Mouse (Mus musculus) spleen, adult 2 months (tissue): ENCODE results near the gene Zc3hav1l. TPM values are rescaled to one million over a fixed set of nuclear protein-coding genes. Genes with fewer than 3 reads are reported as not detected.

ENCODE experiments used
- DNase-seq, 2 experiments: peaks; one replicate each; pipeline versions ENCODE4 v3.0.0 to v3.0.0-alpha.2; 2012 to 2021; ENCODE audit warnings: low spot score in 2 of 2, low read depth in 1 of 2
- H3K27ac ChIP-seq: fragments of 200-500 bp; 2 replicates; pipeline ENCODE4 v1.5.1; 2012; ENCODE audit warnings: low read length, inconsistent platforms; ENCODE audit not compliant: insufficient read depth
- H3K27me3 ChIP-seq: fragments of 200-500 bp; 2 replicates; pipeline ENCODE4 v1.6.1; 2012; ENCODE audit warnings: mild to moderate bottlenecking, moderate library complexity, low read length, inconsistent platforms; ENCODE audit not compliant: control insufficient read depth, insufficient read depth
- H3K36me3 ChIP-seq: fragments of 200-500 bp; 2 replicates; pipeline ENCODE4 v1.6.1; 2012; ENCODE audit warnings: mild to moderate bottlenecking, low read length, inconsistent platforms; ENCODE audit not compliant: control insufficient read depth, insufficient read depth
- H3K4me1 ChIP-seq: fragments of 200-500 bp; 2 replicates; pipeline ENCODE4 v1.6.1; 2011; ENCODE audit warnings: inconsistent platforms; ENCODE audit not compliant: control insufficient read depth, insufficient read depth, insufficient read length
- H3K4me3 ChIP-seq: fragments of 200-500 bp; 2 replicates; pipeline ENCODE4 v1.5.1; 2011; ENCODE audit warnings: mild to moderate bottlenecking, inconsistent platforms; ENCODE audit not compliant: insufficient read depth, insufficient read length; ENCODE audit errors: extremely low read depth
- CTCF ChIP-seq: fragments of 200-500 bp; IDR thresholded peaks from 2 replicates; pipeline ENCODE4 v1.5.1; 2011; ENCODE audit warnings: mild to moderate bottlenecking, inconsistent platforms; ENCODE audit not compliant: insufficient read depth, insufficient read length, insufficient replicate concordance; ENCODE audit errors: extremely low read depth
- POLR2A ChIP-seq: fragments of 200-500 bp; IDR thresholded peaks from 2 replicates; pipeline ENCODE4 v1.6.1; 2011; ENCODE audit warnings: low read depth, low read length, inconsistent platforms
- WGBS: fragments of 180-500 bp; shearing (Covaris S2); methylation state at CpG from one replicate; pipeline ENCODE4 v1.1.7; 2018; 5-methylcytosine and 5-hydroxymethylcytosine counted together
- polyA plus RNA-seq: library from polyadenylated mRNA; depleted of rRNA; stranded (reverse); fragments of >200 nt; gene quantifications from 2 replicates; pipeline ENCODE4 v1.2.3, GENCODE M21; 2012

Zc3hav1l gene
- polyA plus RNA-seq, 1 experiment, result 1.5 TPM

DNA sequence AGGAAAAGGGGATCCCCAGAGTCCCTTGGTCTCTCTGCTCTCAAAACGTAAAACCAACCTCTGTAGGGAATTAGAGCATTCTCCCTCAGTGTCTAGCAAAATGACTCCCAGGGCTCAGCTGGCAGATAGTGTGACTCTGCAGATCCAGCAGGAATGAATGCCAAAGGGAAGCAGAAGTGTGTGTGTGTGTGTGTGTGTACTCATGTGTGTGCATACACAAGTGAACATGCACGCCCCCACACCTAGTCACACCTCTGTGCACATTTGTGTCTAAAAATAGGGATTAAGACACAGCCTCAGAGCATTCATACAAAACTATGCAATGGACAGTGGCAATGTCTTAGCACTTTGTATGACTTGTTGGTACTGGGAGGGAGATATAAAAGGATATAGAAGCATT, 43.3 kb downstream of the Zc3hav1l start:
- H3K4me3 ChIP-seq, result no peak overlapping the region
- no peak for TF ChIP-seq POLR2A
- 59% methylated on average over 2 of the region's 2 CpGs for WGBS
- no peak for DNase-seq
- H3K27ac ChIP-seq, result no peak overlapping the region
- no peaks in the 10 kb centered on the region for H3K36me3 ChIP-seq
- H3K4me1 ChIP-seq, result peaks cover 6% of the 10 kb centered on the region; the same call in 1 of the 2 replicates
- H3K27me3 ChIP-seq, result peaks cover 3% of the 10 kb centered on the region; the same call in 1 of the 2 replicates

DNA sequence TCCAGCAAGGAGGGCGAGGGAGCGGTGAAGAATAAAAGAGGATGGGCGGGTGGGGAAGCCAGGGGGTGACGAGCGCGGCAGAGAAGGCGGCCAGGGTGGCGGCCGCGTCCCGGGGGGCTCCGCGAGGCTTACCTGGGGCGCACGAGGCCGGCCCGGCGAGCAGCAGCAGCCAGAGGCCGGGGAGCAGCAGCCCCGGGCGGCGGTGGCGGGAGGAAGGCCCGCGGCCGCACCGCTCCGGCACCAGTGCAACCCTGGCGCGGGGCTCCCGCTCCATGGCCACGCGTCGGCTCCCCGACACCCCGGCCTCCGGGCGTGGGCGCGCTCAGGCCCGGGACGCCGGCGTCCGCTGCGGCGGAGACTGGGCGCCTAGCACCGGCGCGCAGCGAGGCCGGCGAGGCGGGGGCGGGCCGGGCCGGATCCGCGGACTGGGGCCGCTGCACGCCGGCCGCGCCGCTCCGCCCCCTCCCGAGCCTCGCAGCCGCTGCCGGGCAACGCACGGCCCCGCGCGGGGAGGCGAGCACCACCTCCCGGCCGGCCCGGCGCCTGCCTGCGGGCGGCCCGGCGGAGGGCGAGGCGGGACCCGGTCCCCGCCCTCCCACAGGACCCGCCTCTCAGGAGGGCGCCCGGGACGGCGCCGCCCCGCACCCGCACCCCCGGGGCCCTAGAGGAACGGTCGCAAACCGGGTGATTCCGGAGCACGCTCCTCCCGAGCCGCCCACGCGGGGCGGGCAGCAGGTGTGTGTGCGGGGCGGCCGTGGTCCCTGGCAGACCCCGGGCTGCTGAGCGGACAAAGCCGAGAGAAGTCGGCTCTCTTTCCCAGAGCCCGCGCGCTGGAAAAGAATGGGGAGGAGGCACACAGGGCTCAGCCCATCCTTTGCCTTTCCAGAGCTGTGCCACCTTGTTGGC, 45.1 kb downstream of the Zc3hav1l start, which contains the start of gene D630045J12Rik:
Gene D630045J12Rik (minus strand): TSS at position 274 of the 906 bp plus-strand sequence.
- DNase-seq, result peak; percentile 5 to 57
- Histone ChIP-seq H3K27ac (no peak within 1 kb of the TSS), H3K4me1 (peaks cover 6% of the 10 kb centered on the region; the same call in 1 of the 2 replicates), H3K27me3 (peaks cover 3% of the 10 kb centered on the region; the same call in 1 of the 2 replicates), H3K4me3 (peak within 1 kb of the TSS; percentile 54), H3K36me3 (no peaks in the 10 kb centered on the region)
- TF ChIP-seq CTCF (peak; percentile 14; the same call in 1 of the 2 replicates), POLR2A (no peak)
- 2% methylated on average over 108 of the region's 118 CpGs for WGBS

DNA sequence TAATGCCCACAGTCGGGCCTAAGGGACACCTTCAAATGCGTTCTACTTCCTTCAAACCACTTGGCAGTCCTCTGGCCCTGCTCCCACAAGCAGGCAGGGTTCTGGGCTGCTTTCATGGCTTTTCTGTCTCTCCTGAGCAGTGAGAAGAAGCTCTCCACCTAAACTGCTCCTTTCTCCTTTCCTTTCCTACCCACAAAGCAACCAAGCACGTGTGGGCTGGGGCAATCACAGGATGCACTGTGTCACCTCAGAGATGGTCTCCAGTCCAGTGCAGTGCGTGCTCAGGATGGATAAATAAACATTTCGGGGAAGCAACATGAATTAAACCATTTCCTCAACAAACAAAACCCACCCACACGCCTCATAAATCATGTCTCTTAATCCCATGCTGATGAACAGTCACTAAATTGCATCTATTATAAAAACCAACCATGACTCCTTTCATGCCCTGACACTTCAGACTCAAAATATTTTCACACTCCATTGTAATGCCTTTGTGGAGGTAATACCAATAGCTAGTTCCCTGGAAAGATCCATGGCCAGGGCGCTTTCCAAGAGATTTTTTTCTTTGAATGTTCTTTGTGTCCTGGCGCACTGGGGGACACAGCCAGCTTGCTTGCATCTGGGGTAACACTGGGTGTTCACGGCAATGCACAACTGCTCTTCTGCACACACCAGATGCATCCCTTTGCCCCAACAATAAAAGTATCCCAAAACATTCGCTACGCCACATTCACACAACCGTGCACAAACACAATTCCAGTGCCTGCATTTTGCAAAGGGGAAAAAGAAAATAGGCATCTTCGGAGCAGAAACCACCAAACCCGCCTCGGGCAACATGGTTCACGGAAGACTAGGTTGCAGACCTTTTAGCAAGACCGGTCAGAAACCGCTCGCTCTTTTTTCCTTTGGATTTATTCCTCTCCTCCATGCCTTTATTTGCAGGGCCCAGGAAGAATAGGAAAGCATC, 46.0 kb downstream of the Zc3hav1l start:
- Histone ChIP-seq H3K27ac (no peak overlapping the region), H3K4me3 (peak overlapping the region; percentile 53), H3K36me3 (no peaks in the 10 kb centered on the region), H3K27me3 (peaks cover 3% of the 10 kb centered on the region; the same call in 1 of the 2 replicates), H3K4me1 (peaks cover 6% of the 10 kb centered on the region; the same call in 1 of the 2 replicates)
- DNase-seq, result no peak
- WGBS, result 23% methylated on average over 19 of the region's 19 CpGs
- no peak for TF ChIP-seq POLR2A
- no peak for TF ChIP-seq CTCF

DNA sequence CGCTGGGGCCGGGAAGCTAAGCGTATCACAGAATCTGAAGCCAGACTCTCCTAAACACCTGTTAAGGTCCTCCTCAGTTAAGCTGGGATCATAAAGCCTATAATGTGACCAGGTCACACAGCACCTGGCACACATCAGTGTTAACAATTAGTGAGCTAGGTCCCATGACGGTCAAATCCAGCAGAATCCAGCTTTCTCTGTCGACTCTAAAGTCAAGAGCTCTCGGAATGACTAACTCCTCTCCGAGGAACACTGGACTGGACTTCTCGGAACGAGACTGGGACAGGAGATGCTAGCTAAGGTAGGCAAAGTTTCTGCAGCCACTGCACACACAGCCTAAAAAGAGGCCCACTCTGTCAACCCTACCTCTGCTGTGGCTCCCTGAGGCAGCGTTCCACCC, 46.9 kb downstream of the Zc3hav1l start:
- H3K4me3 ChIP-seq, result no peak overlapping the region
- peaks cover 6% of the 10 kb centered on the region; the same call in 1 of the 2 replicates for H3K4me1 ChIP-seq
- WGBS, result 92% methylated on average over 10 of the region's 10 CpGs
- no peak for DNase-seq
- H3K36me3 ChIP-seq, result no peaks in the 10 kb centered on the region
- H3K27me3 ChIP-seq, result peaks cover 3% of the 10 kb centered on the region; the same call in 1 of the 2 replicates
- H3K27ac ChIP-seq, result no peak overlapping the region
- TF ChIP-seq POLR2A (no peak), CTCF (no peak)

DNA sequence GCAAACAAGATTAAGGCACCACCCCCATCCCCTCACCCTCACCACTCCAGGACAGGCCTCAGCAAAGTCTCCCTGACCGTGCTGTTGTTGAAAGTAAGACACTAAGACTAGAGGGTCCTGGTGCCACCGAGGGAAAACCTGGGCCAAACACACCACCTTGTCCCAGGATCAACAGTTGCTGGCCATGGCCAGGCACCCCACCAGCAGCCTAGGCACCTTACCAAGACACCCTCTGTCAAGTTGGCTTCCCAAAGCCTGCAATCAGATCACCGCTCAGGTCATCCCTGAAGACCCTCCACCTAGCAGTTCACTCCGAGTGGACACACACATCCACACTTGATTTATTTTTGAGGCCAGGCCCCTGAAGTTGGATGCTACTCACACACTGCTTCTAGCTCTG, 47.6 kb downstream of the Zc3hav1l start:
- H3K27ac ChIP-seq, result no peak overlapping the region
- H3K4me1 ChIP-seq, result peaks cover 6% of the 10 kb centered on the region; the same call in 1 of the 2 replicates
- H3K27me3 ChIP-seq, result peaks cover 3% of the 10 kb centered on the region; the same call in 1 of the 2 replicates
- TF ChIP-seq CTCF (no peak), POLR2A (no peak)
- H3K36me3 ChIP-seq, result no peaks in the 10 kb centered on the region
- WGBS, result 76% methylated on average over 4 of the region's 4 CpGs
- DNase-seq, result no peak
- H3K4me3 ChIP-seq, result no peak overlapping the region

DNA sequence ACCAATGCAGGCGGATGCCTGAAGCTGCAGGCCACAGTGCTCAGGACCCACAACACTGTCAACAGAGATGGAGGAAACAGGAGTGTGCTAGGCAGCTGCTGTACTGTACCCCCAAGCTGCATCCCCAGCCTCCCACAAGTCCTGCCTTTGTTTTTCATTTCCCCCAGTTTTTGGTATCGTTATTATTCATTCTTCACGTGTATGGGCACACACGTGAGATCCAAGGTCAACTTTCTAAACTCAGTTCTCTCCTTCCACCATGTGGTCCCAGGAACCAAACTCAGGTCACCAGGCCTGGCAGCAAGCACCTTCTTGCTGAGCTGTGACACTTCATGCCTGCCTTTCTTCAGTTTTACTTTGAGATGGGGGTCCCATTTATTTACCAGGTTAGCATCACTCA, 51.7 kb downstream of the Zc3hav1l start:
- no peak for TF ChIP-seq POLR2A
- no peaks in the 10 kb centered on the region for H3K4me1 ChIP-seq
- H3K36me3 ChIP-seq, result no peaks in the 10 kb centered on the region
- no peak overlapping the region for H3K4me3 ChIP-seq
- 86% methylated on average over 4 of the region's 4 CpGs for WGBS
- H3K27ac ChIP-seq, result no peak overlapping the region
- H3K27me3 ChIP-seq, result no peaks in the 10 kb centered on the region
- DNase-seq, result no peak
